Mouse (Mus musculus) limb, embryonic 11.5 days (tissue): Measurements from ENCODE around the gene Cubn. TPM values are rescaled to one million over a fixed set of nuclear protein-coding genes. Genes with fewer than 3 reads are reported as not detected.

Experiments used
- ATAC-seq: fragments of 200-750 bp; cut with Nextera tagmentation; 2 replicates; pipeline ENCODE4 v1.8.0; 2017; ENCODE audit warnings: low read depth; ENCODE audit not compliant: insufficient number of reproducible peaks, low FRiP score, low TSS enrichment
- DNase-seq: peaks from one replicate; pipeline ENCODE4 v3.0.0-alpha.2; 2015; ENCODE audit warnings: low spot score
- H3K27ac ChIP-seq: fragments of 300-500 bp; sonication (generic); replicated peaks from 2 replicates; pipeline ENCODE4 v1.5.1; 2014; ENCODE audit warnings: low read depth, mild to moderate bottlenecking, low read length
- H3K27me3 ChIP-seq: fragments of 300-500 bp; sonication (generic); 2 replicates; pipeline ENCODE4 v1.6.1; 2014; ENCODE audit warnings: mild to moderate bottlenecking, low read length, mixed read lengths; ENCODE audit not compliant: control insufficient read depth, insufficient read depth
- H3K36me3 ChIP-seq: fragments of 300-500 bp; sonication (generic); 2 replicates; pipeline ENCODE4 v1.6.1; 2014; ENCODE audit warnings: mild to moderate bottlenecking, low read length, moderate library complexity, mixed read lengths; ENCODE audit not compliant: control insufficient read depth, insufficient read depth
- H3K4me1 ChIP-seq: fragments of 300-500 bp; sonication (generic); 2 replicates; pipeline ENCODE4 v1.6.1; 2014; ENCODE audit warnings: low read length, mixed read lengths; ENCODE audit not compliant: control insufficient read depth, insufficient read depth
- H3K4me2 ChIP-seq: fragments of 300-500 bp; sonication (generic); 2 replicates; pipeline ENCODE4 v1.6.1; 2014; ENCODE audit warnings: low read depth, mild to moderate bottlenecking, moderate library complexity; ENCODE audit not compliant: severe bottlenecking
- H3K4me3 ChIP-seq: fragments of 300-500 bp; sonication (generic); 2 replicates; pipeline ENCODE4 v1.5.1; 2014; ENCODE audit warnings: low read depth, low read length
- H3K9ac ChIP-seq: fragments of 300-500 bp; sonication (generic); 2 replicates; pipeline ENCODE4 v1.6.1; 2014; ENCODE audit warnings: mild to moderate bottlenecking, low read length
- H3K9me3 ChIP-seq: fragments of 300-500 bp; sonication (generic); 2 replicates; pipeline ENCODE4 v1.6.1; 2016; ENCODE audit warnings: low read length; ENCODE audit not compliant: control insufficient read depth
- WGBS: fragments of 180-500 bp; shearing (Covaris S2); extraction: QIAGEN DNeasy Blood & Tissue Kit; methylation state at CpG from one replicate; pipeline ENCODE4 v1.1.7; 2014; 5-methylcytosine and 5-hydroxymethylcytosine counted together
- polyA plus RNA-seq: library from polyadenylated mRNA; unstranded; fragments of >200 nt; fragmentation: Nextera tagmentation; extraction: Ambion mirVana; gene quantifications from 2 replicates; pipeline ENCODE4 v1.2.1, GENCODE M21; 2014

Cubn gene
- polyA plus RNA-seq, 1 experiment from 2014 or later, result 0.03 TPM

DNA sequence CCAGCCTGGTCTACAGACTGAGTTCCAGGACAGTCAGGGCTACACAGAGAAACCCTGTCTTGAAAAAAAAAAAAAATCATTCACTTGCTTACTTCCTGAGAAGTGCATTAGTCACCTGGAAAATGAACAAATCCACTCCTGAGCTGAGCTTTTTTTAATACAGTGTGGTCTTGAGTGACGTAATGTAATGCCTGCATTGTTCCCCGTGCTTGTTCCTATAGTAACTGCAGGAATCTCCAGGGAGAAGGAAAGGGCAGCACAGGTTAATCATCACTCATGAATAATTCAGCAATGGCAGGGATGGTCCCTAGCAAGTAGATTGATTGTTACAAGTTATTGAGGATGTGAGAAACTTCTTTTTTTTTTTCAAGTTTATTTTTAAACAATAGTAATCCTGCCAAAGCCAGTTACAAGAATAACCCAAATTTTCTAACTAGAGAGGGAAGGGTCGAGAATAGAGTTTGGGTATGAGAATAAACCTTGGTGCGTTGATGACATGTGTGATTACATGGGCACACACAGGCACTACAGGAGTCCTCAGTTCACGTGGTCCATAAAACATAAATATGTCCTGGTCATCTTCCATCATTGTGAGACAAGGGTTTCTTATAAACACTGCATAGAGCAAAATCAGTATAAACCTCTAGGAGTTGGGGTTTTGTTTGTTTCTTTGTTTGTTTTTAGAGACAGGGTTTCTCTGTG is 8.8 kb upstream of the Cubn start:
- no peak overlapping the region for H3K4me3 ChIP-seq
- ATAC-seq (no peak), DNase-seq (no peak)
- H3K4me1 ChIP-seq, result no peaks in the 10 kb centered on the region
- H3K9ac ChIP-seq, result no peak overlapping the region
- H3K36me3 ChIP-seq, result no peaks in the 10 kb centered on the region
- H3K27ac ChIP-seq, result no peak overlapping the region
- H3K9me3 ChIP-seq, result no peaks in the 10 kb centered on the region
- no peaks in the 10 kb centered on the region for H3K27me3 ChIP-seq
- H3K4me2 ChIP-seq, result no peak overlapping the region
- 78% methylated on average over 5 of the region's 5 CpGs for WGBS

DNA sequence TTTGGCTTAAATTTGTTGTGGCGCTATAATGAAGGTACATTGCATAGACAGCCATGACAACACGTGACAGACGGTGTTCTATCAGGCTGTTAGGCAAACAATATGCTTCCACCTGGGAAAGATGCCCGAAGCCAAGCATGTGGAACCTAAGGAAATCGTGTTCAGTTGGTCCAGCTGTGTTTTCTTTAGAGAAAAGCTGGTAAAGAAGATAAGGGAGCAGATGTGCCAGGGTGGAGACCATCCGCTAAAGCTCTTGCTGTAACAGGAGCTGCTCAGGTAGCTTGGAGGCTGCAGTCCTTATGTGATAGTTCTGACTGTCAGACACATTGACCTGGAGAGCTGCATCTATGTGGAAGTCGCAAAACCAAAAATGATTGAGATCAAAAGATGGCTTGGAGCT is 7.6 kb upstream of the Cubn start:
- Histone ChIP-seq H3K27ac (no peak overlapping the region), H3K27me3 (no peaks in the 10 kb centered on the region), H3K4me2 (no peak overlapping the region), H3K9me3 (no peaks in the 10 kb centered on the region), H3K9ac (no peak overlapping the region), H3K36me3 (no peaks in the 10 kb centered on the region), H3K4me3 (no peak overlapping the region), H3K4me1 (no peaks in the 10 kb centered on the region)
- DNase-seq (no peak), ATAC-seq (no peak)
- 91% methylated on average over 7 of the region's 7 CpGs for WGBS

- Histone ChIP-seq H3K4me2 (no peak overlapping the region), H3K4me1 (no peaks in the 10 kb centered on the region), H3K4me3 (no peak overlapping the region), H3K36me3 (no peaks in the 10 kb centered on the region), H3K27me3 (no peaks in the 10 kb centered on the region), H3K9me3 (no peaks in the 10 kb centered on the region), H3K27ac (no peak overlapping the region), H3K9ac (no peak overlapping the region)
- ATAC-seq (no peak), DNase-seq (no peak)
- WGBS, result 77% methylated on average over 2 of the region's 2 CpGs
These were observed 4.5 kb upstream of the Cubn start for GRCm38 (mm10) chr2:13496087-13496486.

DNA sequence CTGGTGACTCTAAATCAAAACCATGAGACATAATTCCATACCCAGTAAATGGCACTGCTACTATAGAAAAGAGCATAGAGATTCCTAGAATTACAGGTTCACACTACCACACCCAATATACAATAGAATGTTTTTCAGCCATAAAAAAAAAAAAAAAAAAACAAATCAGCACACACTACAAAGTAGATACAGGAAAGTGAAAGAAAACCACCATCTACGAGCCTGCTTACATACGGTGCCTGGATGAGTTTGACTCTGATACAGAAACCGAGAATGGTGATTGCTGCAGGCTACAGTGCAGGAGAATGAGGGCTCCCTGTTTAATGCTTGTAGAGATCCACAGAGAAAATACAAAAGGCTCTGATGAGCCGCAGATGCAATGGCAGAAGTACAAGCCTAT is 1.3 kb upstream of the Cubn start:
- H3K9me3 ChIP-seq, result no peaks in the 10 kb centered on the region
- H3K27me3 ChIP-seq, result no peaks in the 10 kb centered on the region
- DNase-seq, result no peak
- H3K36me3 ChIP-seq, result no peaks in the 10 kb centered on the region
- H3K4me1 ChIP-seq, result no peaks in the 10 kb centered on the region
- H3K9ac ChIP-seq, result no peak overlapping the region
- H3K4me3 ChIP-seq, result no peak overlapping the region
- H3K4me2 ChIP-seq, result no peak overlapping the region
- no peak overlapping the region for H3K27ac ChIP-seq
- WGBS, result 87% methylated on average over 4 of the region's 4 CpGs
- ATAC-seq, result no peak

DNA sequence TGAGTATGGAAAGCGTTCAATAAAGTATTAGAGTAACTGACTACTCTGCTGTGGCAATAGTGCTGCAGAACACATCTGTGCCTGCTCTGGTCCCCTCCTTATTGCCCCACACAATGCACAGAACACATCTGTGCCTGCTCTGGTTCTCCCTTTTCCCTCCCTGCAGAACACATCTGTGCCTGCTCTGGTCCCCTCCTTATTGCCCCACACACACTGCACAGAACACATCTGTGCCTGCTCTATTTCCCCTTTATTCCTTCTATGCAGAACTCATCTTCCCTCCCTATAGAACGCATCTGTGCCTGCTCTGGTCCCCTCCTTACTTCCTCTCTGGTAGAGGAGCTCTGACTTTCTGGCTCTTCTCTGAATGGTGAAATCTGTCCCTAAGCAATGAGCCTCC is 1.1 kb downstream of the Cubn start:
- no peak overlapping the region for H3K4me3 ChIP-seq
- H3K9me3 ChIP-seq, result no peaks in the 10 kb centered on the region
- no peaks in the 10 kb centered on the region for H3K36me3 ChIP-seq
- no peak for ATAC-seq
- H3K4me2 ChIP-seq, result no peak overlapping the region
- no peak for DNase-seq
- no peaks in the 10 kb centered on the region for H3K27me3 ChIP-seq
- WGBS, result 70% methylated on average over 2 of the region's 2 CpGs
- H3K4me1 ChIP-seq, result no peaks in the 10 kb centered on the region
- no peak overlapping the region for H3K27ac ChIP-seq
- no peak overlapping the region for H3K9ac ChIP-seq

GRCm38 (mm10) chr2:13486470-13486869 is 5.1 kb downstream of the Cubn start:
- H3K27ac ChIP-seq, result no peak overlapping the region
- H3K27me3 ChIP-seq, result no peaks in the 10 kb centered on the region
- ATAC-seq (no peak), DNase-seq (no peak)
- no peaks in the 10 kb centered on the region for H3K9me3 ChIP-seq
- H3K4me2 ChIP-seq, result no peak overlapping the region
- H3K4me1 ChIP-seq, result no peaks in the 10 kb centered on the region
- no peak overlapping the region for H3K9ac ChIP-seq
- WGBS, result 88% methylated on average over 8 of the region's 8 CpGs
- no peaks in the 10 kb centered on the region for H3K36me3 ChIP-seq
- no peak overlapping the region for H3K4me3 ChIP-seq

- Histone ChIP-seq H3K27me3 (no peaks in the 10 kb centered on the region), H3K4me2 (no peak overlapping the region), H3K9me3 (no peaks in the 10 kb centered on the region), H3K9ac (no peak overlapping the region), H3K4me3 (no peak overlapping the region), H3K36me3 (no peaks in the 10 kb centered on the region), H3K4me1 (no peaks in the 10 kb centered on the region), H3K27ac (no peak overlapping the region)
- ATAC-seq, result no peak
- no peak for DNase-seq
- WGBS, result 67% methylated on average over 3 of the region's 3 CpGs
These were observed 7.0 kb downstream of the Cubn start for GRCm38 (mm10) chr2:13484566-13484965.

DNA sequence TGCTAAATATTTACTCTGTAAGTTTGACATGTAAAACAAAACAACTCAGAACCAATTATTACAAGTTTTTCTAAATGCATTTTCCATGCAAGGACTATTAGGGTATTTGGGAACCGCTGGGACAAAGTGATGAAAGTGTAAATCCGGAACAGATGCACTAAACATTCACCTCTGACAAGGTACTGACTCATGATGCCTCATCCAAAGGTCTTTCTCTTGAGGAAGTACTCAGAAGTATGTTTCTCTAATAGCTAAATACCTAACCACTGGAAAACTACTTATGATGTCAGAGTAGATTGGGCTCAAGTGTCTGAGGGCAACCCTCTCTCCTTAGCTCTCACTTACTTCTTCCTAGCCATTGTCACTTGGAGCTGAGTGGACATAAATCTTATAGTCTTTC is 10.9 kb downstream of the Cubn start:
- DNase-seq (no peak), ATAC-seq (no peak)
- Histone ChIP-seq H3K4me2 (no peak overlapping the region), H3K27me3 (no peaks in the 10 kb centered on the region), H3K36me3 (no peaks in the 10 kb centered on the region), H3K9ac (no peak overlapping the region), H3K4me3 (no peak overlapping the region), H3K27ac (no peak overlapping the region), H3K9me3 (no peaks in the 10 kb centered on the region), H3K4me1 (no peaks in the 10 kb centered on the region)
- WGBS, result 91% methylated on average over 2 of the region's 2 CpGs

GRCm38 (mm10) chr2:13479165-13479564 is 12.4 kb downstream of the Cubn start:
- H3K4me2 ChIP-seq, result no peak overlapping the region
- H3K27ac ChIP-seq, result no peak overlapping the region
- DNase-seq (no peak), ATAC-seq (no peak)
- no peaks in the 10 kb centered on the region for H3K4me1 ChIP-seq
- no peaks in the 10 kb centered on the region for H3K36me3 ChIP-seq
- no peak overlapping the region for H3K4me3 ChIP-seq
- H3K27me3 ChIP-seq, result no peaks in the 10 kb centered on the region
- H3K9ac ChIP-seq, result no peak overlapping the region
- H3K9me3 ChIP-seq, result no peaks in the 10 kb centered on the region
- WGBS, result 74% methylated on average over 7 of the region's 7 CpGs
